Mouse (Mus musculus) frontal cortex, postnatal 36 days (tissue): ENCODE data around the gene Trip6.
"Not testable (repeated sequence)": the region's sequence is repeated elsewhere in the genome, so short reads cannot be mapped to it uniquely, and the experiment has no call there.

Experiments used
- DNase-seq, 2 experiments: peaks; one replicate each; pipeline ENCODE4 v3.0.0; 2022; ENCODE audit warnings: low spot score in 2 of 2

Gene Trip6

GRCm38 (mm10) chr5:137301253-137301652 lies 13.0 kb downstream of the Trip6 start:
- DNase-seq = no peak

GRCm38 (mm10) chr5:137299240-137299639 lies 15.0 kb downstream of the Trip6 start:
- DNase-seq = no peak

- no peak for DNase-seq
Measured at GRCm38 (mm10) chr5:137297126-137297525, 17.1 kb downstream of the Trip6 start.

GRCm38 (mm10) chr5:137295712-137296111 lies 18.5 kb downstream of the Trip6 start:
- no peak for DNase-seq

GRCm38 (mm10) chr5:137295296-137295695 lies 18.9 kb downstream of the Trip6 start:
- DNase-seq = no peak

- DNase-seq = no peak
Measured at GRCm38 (mm10) chr5:137294744-137295093, 19.5 kb downstream of the Trip6 start.

- DNase-seq = peak; percentile 95 to 96
Measured at GRCm38 (mm10) chr5:137293839-137294743, 20.1 kb downstream of the Trip6 start, which contains the start of gene Ufsp1. TSS of gene Ufsp1 (plus strand) at chr5:137294629.

- DNase-seq = peak; percentile 70 to 72
Measured at GRCm38 (mm10) chr5:137293282-137293681, 20.9 kb downstream of the Trip6 start.

- DNase-seq = no peak
Measured at GRCm38 (mm10) chr5:137291381-137291926, 22.8 kb downstream of the Trip6 start.

- peak in 1 of 2 experiments; percentile 23 for DNase-seq
Measured at GRCm38 (mm10) chr5:137290677-137291076, 23.5 kb downstream of the Trip6 start.

- DNase-seq = no peak
Measured at GRCm38 (mm10) chr5:137289591-137290365, 24.4 kb downstream of the Trip6 start.

- DNase-seq = peak; percentile 62 to 63
Measured at GRCm38 (mm10) chr5:137288999-137289470, 25.2 kb downstream of the Trip6 start.

GRCm38 (mm10) chr5:137287953-137288743 lies 26.1 kb downstream of the Trip6 start:
- DNase-seq = peak; percentile 66 to 68

GRCm38 (mm10) chr5:137287032-137287952 lies 26.9 kb downstream of the Trip6 start, which contains the start of gene Ache:
TSS of gene Ache (plus strand) at chr5:137287519.
- peak; percentile 62 to 82 for DNase-seq

- DNase-seq = peak; percentile 87 to 90
Measured at GRCm38 (mm10) chr5:137286655-137287031, 27.6 kb downstream of the Trip6 start.

- DNase-seq = no peak
Measured at GRCm38 (mm10) chr5:137285986-137286385, 28.2 kb downstream of the Trip6 start.

GRCm38 (mm10) chr5:137285045-137285444 lies 29.2 kb downstream of the Trip6 start:
- peak; percentile 35 to 38 for DNase-seq

GRCm38 (mm10) chr5:137284411-137284810 lies 29.8 kb downstream of the Trip6 start:
- not testable (repeated sequence) for DNase-seq

GRCm38 (mm10) chr5:137277360-137278342 lies 36.6 kb downstream of the Trip6 start:
- DNase-seq = no peak
